Mouse (Mus musculus) kidney, adult 9 months (tissue): Measurements from ENCODE around the gene Pappa2.

Experiments used
- DNase-seq: peaks from one replicate; pipeline ENCODE4 v3.0.0; 2022

The Pappa2 gene

GRCm38 (mm10) chr1:158748356-158749096, 231.8 kb downstream of the Pappa2 start:
- no peak for DNase-seq

GRCm38 (mm10) chr1:158741449-158741848, 238.8 kb downstream of the Pappa2 start:
- DNase-seq: no peak

- DNase-seq: no peak
Measured at GRCm38 (mm10) chr1:158740949-158741348, 239.3 kb downstream of the Pappa2 start.

GRCm38 (mm10) chr1:158740161-158740766, 240.0 kb downstream of the Pappa2 start:
- no peak for DNase-seq

GRCm38 (mm10) chr1:158739132-158739919, 241.0 kb downstream of the Pappa2 start:
- DNase-seq: no peak

- no peak for DNase-seq
Measured at GRCm38 (mm10) chr1:158732868-158733496, 247.3 kb downstream of the Pappa2 start.

- DNase-seq: no peak
Measured at GRCm38 (mm10) chr1:158713301-158714095, 266.8 kb downstream of the Pappa2 start.

GRCm38 (mm10) chr1:158701336-158701735, 279.0 kb downstream of the Pappa2 start:
- no peak for DNase-seq

GRCm38 (mm10) chr1:158700147-158700546, 280.1 kb downstream of the Pappa2 start:
- DNase-seq: no peak

GRCm38 (mm10) chr1:158699276-158699675, 281.0 kb downstream of the Pappa2 start:
- DNase-seq: no peak

GRCm38 (mm10) chr1:158697859-158698569, 282.3 kb downstream of the Pappa2 start:
- DNase-seq: no peak

GRCm38 (mm10) chr1:158697423-158697822, 282.9 kb downstream of the Pappa2 start:
- DNase-seq: no peak

- no peak for DNase-seq
Measured at GRCm38 (mm10) chr1:158687726-158688125, 292.6 kb downstream of the Pappa2 start.

GRCm38 (mm10) chr1:158669971-158670592, 310.2 kb downstream of the Pappa2 start:
- DNase-seq: peak; percentile 51

- no peak for DNase-seq
Measured at GRCm38 (mm10) chr1:158666001-158666400, 314.3 kb downstream of the Pappa2 start.
